Mouse (Mus musculus): ENCODE measurements at regions not wholly inside any gene's neighbourhood (a gene's known extent, or its start where the extent isn't known, plus 50 kb on each side); places are given as distances from the start of the nearest gene placed in this dataset.

GRCm38 (mm10) chr19:59850696-59851095 is 92.8 kb downstream of the Rab11fip2 start:
- no peaks in the 10 kb centered on the region for H3K4me1 ChIP-seq (ENCODE audit: control insufficient read depth, insufficient read depth)
- WGBS = 44% methylated on average over 5 of the region's 5 CpGs
- no peak overlapping the region for H3K4me3 ChIP-seq (ENCODE audit: low read depth, low read length)
- ATAC-seq (ENCODE audit: insufficient read depth, low read depth) = no peak
- H3K9ac ChIP-seq (replicated peaks; ENCODE audit: low read depth, low read length) = no peak overlapping the region
- H3K27me3 ChIP-seq (ENCODE audit: control insufficient read depth, insufficient read depth, low read length) = no peaks in the 10 kb centered on the region
- no peak overlapping the region for H3K27ac ChIP-seq (ENCODE audit: low read depth)
- no peak overlapping the region for H3K4me2 ChIP-seq (ENCODE audit: low read depth, low read length)
- H3K9me3 ChIP-seq (replicated peaks; ENCODE audit: control insufficient read depth, low read length) = no peaks in the 10 kb centered on the region
- no peaks in the 10 kb centered on the region for H3K36me3 ChIP-seq (replicated peaks; ENCODE audit: control insufficient read depth, insufficient read depth, low read length)
- no peak for DNase-seq (ENCODE audit: low spot score)
- TF ChIP-seq CTCF (IDR thresholded peaks at IDR 0.05; ENCODE audit: low read depth) (no peak), EP300 (IDR thresholded peaks at IDR 0.05; ENCODE audit: low read depth) (no peak)

GRCm38 (mm10) chr19:59852011-59852738 is 91.3 kb downstream of the Rab11fip2 start:
- Histone ChIP-seq H3K4me2 (ENCODE audit: low read depth, low read length) (no peak overlapping the region), H3K4me1 (ENCODE audit: control insufficient read depth, insufficient read depth) (no peaks in the 10 kb centered on the region), H3K27ac (ENCODE audit: low read depth) (no peak overlapping the region), H3K27me3 (ENCODE audit: control insufficient read depth, insufficient read depth, low read length) (no peaks in the 10 kb centered on the region), H3K4me3 (ENCODE audit: low read depth, low read length) (no peak overlapping the region), H3K36me3 (replicated peaks; ENCODE audit: control insufficient read depth, insufficient read depth, low read length) (no peaks in the 10 kb centered on the region), H3K9ac (replicated peaks; ENCODE audit: low read depth, low read length) (no peak overlapping the region), H3K9me3 (replicated peaks; ENCODE audit: control insufficient read depth, low read length) (no peaks in the 10 kb centered on the region)
- ATAC-seq (ENCODE audit: insufficient read depth, low read depth) (no peak), DNase-seq (ENCODE audit: low spot score) (no peak)
- TF ChIP-seq CTCF (IDR thresholded peaks at IDR 0.05; ENCODE audit: low read depth) = no peak
- TF ChIP-seq EP300 (IDR thresholded peaks at IDR 0.05; ENCODE audit: low read depth) = no peak
- 56% methylated on average over 1 of the region's 1 CpGs for WGBS
